In genomic region chr5:30867712-30868111, GRCm38 (mm10) we compare ENCODE assay signal across 7 mouse cellular contexts. TPM values are rescaled to one million over a fixed set of nuclear protein-coding genes. Genes with fewer than 3 reads are reported as not detected.
DNase-seq lines count a peak whose midpoint lies in the region; ATAC-seq lines count a peak whose summit lies in the region.

Gene Tmem214 (plus strand): TSS chr5:30868012.

- 95% methylated on average over 3 of the region's 3 CpGs for WGBS in forebrain, embryonic 12.5 days
- WGBS in hindbrain, embryonic 10.5 days, result 98% methylated on average over 3 of the region's 3 CpGs
- whole genome bisulfite sequencing in liver, embryonic 12.5 days (ENCODE audit: insufficient replicate concordance), result 80% methylated on average over 3 of the region's 3 CpGs

- peaks cover 45% of the 10 kb centered on the region for H3K36me3 ChIP-seq in forebrain, embryonic 12.5 days (replicated peaks)
- H3K36me3 ChIP-seq in hindbrain, embryonic 10.5 days, result peaks cover 51% of the 10 kb centered on the region
- H3K36me3 ChIP-seq in liver, embryonic 12.5 days, result peaks cover 22% of the 10 kb centered on the region

- no peak within 1 kb of the TSS; the same call in 1 of the 2 replicates for H3K9ac ChIP-seq in forebrain, embryonic 12.5 days
- no peak within 1 kb of the TSS for H3K9ac ChIP-seq in liver, embryonic 12.5 days

- DNase-seq in thymus, postnatal 0 days (ENCODE audit: low spot score), result no peak
- no peak for DNase-seq in thymus, postnatal 25 days
- no peak for DNase-seq in hindbrain, embryonic 10.5 days (ENCODE audit: low spot score)
- DNase-seq in B cell, adult 2 months, result no peak
- DNase-seq in cerebellum, adult 11-12 months, result no peak

- H3K4me3 ChIP-seq in forebrain, embryonic 12.5 days (replicated peaks), result no peak within 1 kb of the TSS
- no peak within 1 kb of the TSS for H3K4me3 ChIP-seq in hindbrain, embryonic 10.5 days
- no peak within 1 kb of the TSS for H3K4me3 ChIP-seq in liver, embryonic 12.5 days

- H3K4me1 ChIP-seq in forebrain, embryonic 12.5 days, result peaks cover 15% of the 10 kb centered on the region
- H3K4me1 ChIP-seq in hindbrain, embryonic 10.5 days (replicated peaks), result peaks cover 28% of the 10 kb centered on the region
- peaks cover 28% of the 10 kb centered on the region for H3K4me1 ChIP-seq in liver, embryonic 12.5 days

- no peaks in the 10 kb centered on the region for H3K9me3 ChIP-seq in forebrain, embryonic 12.5 days
- no peaks in the 10 kb centered on the region for H3K9me3 ChIP-seq in hindbrain, embryonic 10.5 days
- H3K9me3 ChIP-seq in liver, embryonic 12.5 days (replicated peaks), result no peaks in the 10 kb centered on the region

- H3K27me3 ChIP-seq in forebrain, embryonic 12.5 days, result no peaks in the 10 kb centered on the region
- H3K27me3 ChIP-seq in hindbrain, embryonic 10.5 days (ENCODE audit: insufficient read depth, poor library complexity, severe bottlenecking), result no peaks in the 10 kb centered on the region
- H3K27me3 ChIP-seq in liver, embryonic 12.5 days (replicated peaks), result peaks cover 14% of the 10 kb centered on the region

- no peak for ATAC-seq in forebrain, embryonic 12.5 days (ENCODE audit: low FRiP score)
- no peak for ATAC-seq in liver, embryonic 12.5 days

- no peak within 1 kb of the TSS for H3K27ac ChIP-seq in forebrain, embryonic 12.5 days
- peak within 1 kb of the TSS; percentile 92 for H3K27ac ChIP-seq in hindbrain, embryonic 10.5 days
- no peak within 1 kb of the TSS for H3K27ac ChIP-seq in liver, embryonic 12.5 days

- H3K4me2 ChIP-seq in forebrain, embryonic 12.5 days, result peak within 1 kb of the TSS; percentile 88; the same call in 1 of the 2 replicates
- peak within 1 kb of the TSS; percentile 89; the same call in 1 of the 2 replicates for H3K4me2 ChIP-seq in liver, embryonic 12.5 days

RNA-seq across cellular contexts. Expression of gene Tmem214, which starts in this region (rescaled TPM):
- polyA plus RNA-seq in thymus, postnatal 0 days (2015; fragmentation: Nextera tagmentation; extraction: Ambion mirVana), result 41.7 TPM in 2 replicates
- 52.5 and 56.4 TPM in 2 replicates for polyA plus RNA-seq in forebrain, embryonic 12.5 days (2016; fragmentation: Nextera tagmentation; extraction: Ambion mirVana)
- 64.0 and 67.6 TPM in 2 replicates for polyA plus RNA-seq in hindbrain, embryonic 10.5 days (2016; fragmentation: Nextera tagmentation; extraction: Ambion mirVana)
- 55.5 and 56.2 TPM in 2 replicates for polyA plus RNA-seq in liver, embryonic 12.5 days (2016; fragmentation: Nextera tagmentation; extraction: Ambion mirVana)
